In the genomic region with DNA sequence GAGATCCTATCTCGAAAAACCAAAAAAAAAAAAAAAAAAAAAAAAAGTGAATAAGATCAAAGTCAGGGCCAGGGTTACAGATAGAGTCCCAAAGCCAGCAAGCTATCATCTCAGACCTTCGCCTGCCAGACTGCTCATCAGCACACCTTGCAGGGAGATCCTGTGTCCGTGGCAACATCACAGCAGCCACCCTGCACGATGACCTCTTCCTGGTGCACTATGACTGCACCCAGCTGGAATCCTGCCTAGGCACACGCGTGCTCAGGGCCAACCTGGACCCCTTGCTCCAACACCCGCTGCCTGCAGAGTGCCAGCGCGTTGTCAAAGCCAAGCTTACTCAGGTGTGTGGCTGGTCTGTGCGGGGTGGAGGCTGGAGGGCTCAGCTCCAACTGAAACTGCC, we compare ENCODE assay signal across 20 mouse cellular contexts. TPM values are rescaled to one million over a fixed set of nuclear protein-coding genes. Genes with fewer than 3 reads are reported as not detected.
DNase-seq lines count a peak whose midpoint lies in the region; TF ChIP-seq lines count a peak whose summit lies in the region.
"Had no signal": no experiment of that assay in that cellular context is flagged by ENCODE, and none has a peak within 500 bp of the region (broad histone marks: within the 10 kb centered on the region; RNA-seq: fewer than 3 reads in every experiment).

No protein-coding gene starts in this region.

- H3K27me3 ChIP-seq in myocyte (ENCODE audit: control insufficient read depth, insufficient read depth, insufficient read length): peaks cover 8% of the 10 kb centered on the region
- H3K27me3 ChIP-seq: forebrain, embryonic 15.5 days; Patski had no signal

- peak; percentile 50 for DNase-seq in adrenal gland, adult 2 months
- no peak for DNase-seq in adrenal gland, postnatal 4 days (ENCODE audit: low spot score in 2 of 2)
- peak; percentile 24 to 33 for DNase-seq in adrenal gland, postnatal 36 days
- no peak for DNase-seq in adrenal gland, postnatal 10 days
- DNase-seq in urinary bladder, postnatal 10 days (ENCODE audit: low spot score): no peak
- DNase-seq: cerebellum, adult 11-12 months; cerebellum, adult 2 months; cerebellum, adult 9-10 months; cerebellum, postnatal 25 days; forebrain, postnatal 0 days had no signal

- no peak for TF ChIP-seq POLR2A in myocyte (IDR thresholded peaks at IDR 0.05; ENCODE audit: insufficient read length, low read depth)

- no peak overlapping the region for H3ac ChIP-seq in myocyte (ENCODE audit: control insufficient read depth, insufficient read length)

- H3K4me2 ChIP-seq in myocyte (ENCODE audit: low read depth): no peak overlapping the region
- H3K4me2 ChIP-seq: embryonic facial prominence, embryonic 12.5 days; forebrain, embryonic 13.5 days; forebrain, embryonic 15.5 days had no signal

- H3K36me3 ChIP-seq in myocyte (ENCODE audit: control insufficient read depth, insufficient read depth): no peaks in the 10 kb centered on the region
- H3K36me3 ChIP-seq: embryonic facial prominence, embryonic 10.5 days; embryonic facial prominence, embryonic 12.5 days; forebrain, embryonic 15.5 days; G1E had no signal

- H3K4me3 ChIP-seq in myocyte: no peak overlapping the region
- H3K4me3 ChIP-seq: embryonic facial prominence, embryonic 10.5 days; embryonic facial prominence, embryonic 12.5 days; forebrain, embryonic 13.5 days; forebrain, embryonic 15.5 days had no signal

- no peaks in the 10 kb centered on the region for H3K79me2 ChIP-seq in myocyte (ENCODE audit: control insufficient read depth, insufficient read depth)

TF ChIP-seq in myocyte, 11 proteins besides CTCF, POLR2A, EP300 and RAD21:
- no peak for TF ChIP-seq TCF12 (IDR thresholded peaks at IDR 0.05; ENCODE audit: insufficient read depth, poor library complexity, severe bottlenecking)
- TF ChIP-seq POLR2AphosphoS2 (IDR thresholded peaks at IDR 0.05; ENCODE audit: insufficient read length, low read depth): peak; percentile 37

RNA-seq across cellular contexts. Expression of gene Mslnl, which starts 8.5 kb away (rescaled TPM):
- not detected for total RNA-seq in adrenal gland, adult 2 months (2021)
- 0.18 and 0.26 TPM in 2 replicates for polyA plus RNA-seq in adrenal gland, adult 2 months (2012; rRNA removed)
- total RNA-seq in adrenal gland, postnatal 4 days (2021): not detected
- total RNA-seq in adrenal gland, postnatal 36 days (2021): not detected
- not detected for total RNA-seq in adrenal gland, postnatal 10 days (2021)
- polyA plus RNA-seq in myocyte (2012; fragmentation: generic; extraction: Trizol): not detected
- total RNA-seq: G1E had no signal
- polyA plus RNA-seq: C2C12; forebrain, embryonic 11.5 days; forebrain, embryonic 13.5 days; forebrain, embryonic 15.5 days; forebrain, postnatal 0 days; G1E; Patski had no signal

RNA-seq across cellular contexts. Expression of gene Msln, which starts 9.9 kb away (rescaled TPM):
- 10 to 100 TPM in 1 of 2 experiments, 1 to 10 TPM in 1; 6.0 to 10.3 TPM for total RNA-seq in adrenal gland, adult 2 months (2021)
- 4.1 and 5.2 TPM in 2 replicates for polyA plus RNA-seq in adrenal gland, adult 2 months (2012; rRNA removed)
- total RNA-seq in adrenal gland, postnatal 4 days (2021): 10 to 100 TPM; 16.3 to 19.1 TPM
- 1 to 10 TPM; 5.5 to 8.2 TPM for total RNA-seq in adrenal gland, postnatal 36 days (2021)
- 10 to 100 TPM; 13.6 to 19.0 TPM for total RNA-seq in adrenal gland, postnatal 10 days (2021)
- 91.8 TPM for polyA plus RNA-seq in myocyte (2012; fragmentation: generic; extraction: Trizol)
- polyA plus RNA-seq: activated CD4-positive, CD25-positive, alpha-beta regulatory T cell, adult 4 months; forebrain, embryonic 11.5 days; G1E had no signal

RNA-seq across cellular contexts. Expression of gene Rpusd1, which starts 16.8 kb away (rescaled TPM):
- 10 to 100 TPM; 10.3 to 14.6 TPM for total RNA-seq in adrenal gland, adult 2 months (2021)
- polyA plus RNA-seq in adrenal gland, adult 2 months (2012; rRNA removed): 87.7 and 100 TPM in 2 replicates
- 10 to 100 TPM; 16.6 to 18.2 TPM for total RNA-seq in adrenal gland, postnatal 4 days (2021)
- total RNA-seq in adrenal gland, postnatal 36 days (2021): 10 to 100 TPM; 12.5 to 13.4 TPM
- total RNA-seq in adrenal gland, postnatal 10 days (2021): 10 to 100 TPM in 1 of 2 experiments, 1 to 10 TPM in 1; 9.5 to 11.0 TPM
- 13.0 TPM for polyA plus RNA-seq in myocyte (2012; fragmentation: generic; extraction: Trizol)

RNA-seq across cellular contexts. Expression of gene Chtf18, which starts 17.1 kb away (rescaled TPM):
- 1 to 10 TPM; 1.8 to 2.3 TPM for total RNA-seq in adrenal gland, adult 2 months (2021)
- polyA plus RNA-seq in adrenal gland, adult 2 months (2012; rRNA removed): 3.0 and 4.1 TPM in 2 replicates
- total RNA-seq in adrenal gland, postnatal 4 days (2021): 10 to 100 TPM; 16.2 to 17.7 TPM
- 1 to 10 TPM; 3.6 to 4.0 TPM for total RNA-seq in adrenal gland, postnatal 36 days (2021)
- total RNA-seq in adrenal gland, postnatal 10 days (2021): 10 to 100 TPM in 1 of 2 experiments, 1 to 10 TPM in 1; 7.9 to 11.2 TPM
- polyA plus RNA-seq in myocyte (2012; fragmentation: generic; extraction: Trizol): 7.2 TPM

RNA-seq across cellular contexts. Expression of gene Gng13, which starts 27.3 kb away (rescaled TPM):
- total RNA-seq in adrenal gland, adult 2 months (2021): 1 to 10 TPM; 1.1 to 1.4 TPM
- not detected in 2 replicates for polyA plus RNA-seq in adrenal gland, adult 2 months (2012; rRNA removed)
- 1 to 10 TPM in 1 of 2 experiments, not detected in 1; 1.8 TPM for total RNA-seq in adrenal gland, postnatal 4 days (2021)
- total RNA-seq in adrenal gland, postnatal 36 days (2021): 1 to 10 TPM; 1.7 to 2.3 TPM
- under 1 TPM in 1 of 2 experiments, not detected in 1; 0.70 TPM for total RNA-seq in adrenal gland, postnatal 10 days (2021)
- 0.24 TPM for polyA plus RNA-seq in myocyte (2012; fragmentation: generic; extraction: Trizol)
- polyA plus RNA-seq: activated CD4-positive, CD25-positive, alpha-beta regulatory T cell, adult 4 months; C2C12; G1E; Patski had no signal

Comparison
In these comparisons a context has a peak if more than half of its experiments do, and no peak if none do; other contexts are left out.
1. DNase-seq: peak in adrenal gland, adult 2 months (single experiment) and adrenal gland, postnatal 36 days (2 of 2); none in adrenal gland, postnatal 4 days (0 of 2), adrenal gland, postnatal 10 days (single experiment) and urinary bladder, postnatal 10 days (single experiment).